Mouse (Mus musculus): Measurements from ENCODE around the gene Gm44511. TPM values are rescaled to one million over a fixed set of nuclear protein-coding genes. Genes with fewer than 3 reads are reported as not detected.
"Not testable (repeated sequence)": the region's sequence is repeated elsewhere in the genome, so short reads cannot be mapped to it uniquely, and the experiment has no call there.

Gm44511 gene
- polyA plus RNA-seq, 1 experiment from 2014 or later = not detected

GRCm38 (mm10) chr6:128804823-128805640, 21.1 kb downstream of the Gm44511 start:
- not testable (repeated sequence) for H3K27me3 ChIP-seq (ENCODE audit: control insufficient read depth, insufficient read depth, low read depth, low read length); H3K36me3 ChIP-seq (ENCODE audit: control insufficient read depth, insufficient read depth, low read length); H3K4me1 ChIP-seq (ENCODE audit: control insufficient read depth, insufficient read depth, low read length); H3K9ac ChIP-seq (ENCODE audit: low read depth, low read length); H3K4me2 ChIP-seq (ENCODE audit: low read length); H3K4me3 ChIP-seq (ENCODE audit: low read depth, low read length); ATAC-seq; H3K9me3 ChIP-seq (replicated peaks; ENCODE audit: control insufficient read depth, low read length, poor library complexity, severe bottlenecking)
- 63% methylated on average over 7 of the region's 7 CpGs for WGBS
- peak overlapping the region; percentile 42; the same call in 1 of the 2 replicates for H3K27ac ChIP-seq (ENCODE audit: low read length)

- Histone ChIP-seq H3K9me3 (replicated peaks; ENCODE audit: control insufficient read depth, low read length, poor library complexity, severe bottlenecking) (no peaks in the 10 kb centered on the region), H3K27me3 (ENCODE audit: control insufficient read depth, insufficient read depth, low read depth, low read length) (no peaks in the 10 kb centered on the region), H3K4me1 (ENCODE audit: control insufficient read depth, insufficient read depth, low read length) (peaks cover 1% of the 10 kb centered on the region; the same call in 1 of the 2 replicates), H3K4me3 (ENCODE audit: low read depth, low read length) (peak overlapping the region; percentile 46), H3K9ac (ENCODE audit: low read depth, low read length) (peak overlapping the region; percentile 65), H3K27ac (ENCODE audit: low read length) (peak overlapping the region; percentile 89), H3K4me2 (ENCODE audit: low read length) (peak overlapping the region; percentile 69), H3K36me3 (ENCODE audit: control insufficient read depth, insufficient read depth, low read length) (no peaks in the 10 kb centered on the region)
- peak; percentile 91 for ATAC-seq
- WGBS = 6% methylated on average over 26 of the region's 26 CpGs
Measured at GRCm38 (mm10) chr6:128802999-128803857, 22.9 kb downstream of the Gm44511 start.

GRCm38 (mm10) chr6:128802557-128802956, 23.6 kb downstream of the Gm44511 start:
- Histone ChIP-seq H3K36me3 (ENCODE audit: control insufficient read depth, insufficient read depth, low read length) (no peaks in the 10 kb centered on the region), H3K4me3 (ENCODE audit: low read depth, low read length) (peak overlapping the region; percentile 46), H3K9me3 (replicated peaks; ENCODE audit: control insufficient read depth, low read length, poor library complexity, severe bottlenecking) (no peaks in the 10 kb centered on the region), H3K27me3 (ENCODE audit: control insufficient read depth, insufficient read depth, low read depth, low read length) (no peaks in the 10 kb centered on the region), H3K4me1 (ENCODE audit: control insufficient read depth, insufficient read depth, low read length) (peaks cover 6% of the 10 kb centered on the region; the same call in 1 of the 2 replicates), H3K4me2 (ENCODE audit: low read length) (peak overlapping the region; percentile 69), H3K9ac (ENCODE audit: low read depth, low read length) (peak overlapping the region; percentile 65), H3K27ac (ENCODE audit: low read length) (peak overlapping the region; percentile 89)
- WGBS = 10% methylated on average over 10 of the region's 10 CpGs
- ATAC-seq = peak; percentile 49

GRCm38 (mm10) chr6:128800696-128801095, 25.4 kb downstream of the Gm44511 start:
- H3K4me3 ChIP-seq (ENCODE audit: low read depth, low read length); H3K9ac ChIP-seq (ENCODE audit: low read depth, low read length); ATAC-seq; H3K36me3 ChIP-seq (ENCODE audit: control insufficient read depth, insufficient read depth, low read length); H3K9me3 ChIP-seq (replicated peaks; ENCODE audit: control insufficient read depth, low read length, poor library complexity, severe bottlenecking); H3K4me1 ChIP-seq (ENCODE audit: control insufficient read depth, insufficient read depth, low read length); H3K27me3 ChIP-seq (ENCODE audit: control insufficient read depth, insufficient read depth, low read depth, low read length): not testable (repeated sequence)
- 74% methylated on average over 5 of the region's 5 CpGs for WGBS
- Histone ChIP-seq H3K4me2 (ENCODE audit: low read length) (peak overlapping the region; percentile 39), H3K27ac (ENCODE audit: low read length) (peak overlapping the region; percentile 66)

- ATAC-seq = no peak
- no peaks in the 10 kb centered on the region for H3K36me3 ChIP-seq (ENCODE audit: control insufficient read depth, insufficient read depth, low read length)
Measured at GRCm38 (mm10) chr6:128799896-128800270, 26.2 kb downstream of the Gm44511 start.

GRCm38 (mm10) chr6:128799144-128799895, 26.8 kb downstream of the Gm44511 start:
- H3K4me1 ChIP-seq (ENCODE audit: control insufficient read depth, insufficient read depth, low read length); H3K9me3 ChIP-seq (replicated peaks; ENCODE audit: control insufficient read depth, low read length, poor library complexity, severe bottlenecking); H3K36me3 ChIP-seq (ENCODE audit: control insufficient read depth, insufficient read depth, low read length); H3K27me3 ChIP-seq (ENCODE audit: control insufficient read depth, insufficient read depth, low read depth, low read length): not testable (repeated sequence)
- Histone ChIP-seq H3K27ac (ENCODE audit: low read length) (peak overlapping the region; percentile 91), H3K4me3 (ENCODE audit: low read depth, low read length) (peak overlapping the region; percentile 56), H3K4me2 (ENCODE audit: low read length) (peak overlapping the region; percentile 45), H3K9ac (ENCODE audit: low read depth, low read length) (peak overlapping the region; percentile 75)
- under 1% methylated on average over 49 of the region's 49 CpGs for WGBS
- peak; percentile 85 for ATAC-seq

More at GRCm38 (mm10) chr6:128799896-128800270, 26.2 kb downstream of the Gm44511 start:
- H3K9ac ChIP-seq (ENCODE audit: low read depth, low read length) = peak overlapping the region; percentile 66
- WGBS = 17% methylated on average over 7 of the region's 7 CpGs
- peak overlapping the region; percentile 45 for H3K4me2 ChIP-seq (ENCODE audit: low read length)
- no peaks in the 10 kb centered on the region for H3K27me3 ChIP-seq (ENCODE audit: control insufficient read depth, insufficient read depth, low read depth, low read length)
- peak overlapping the region; percentile 91 for H3K27ac ChIP-seq (ENCODE audit: low read length)
- H3K9me3 ChIP-seq (replicated peaks; ENCODE audit: control insufficient read depth, low read length, poor library complexity, severe bottlenecking) = no peaks in the 10 kb centered on the region
- peaks cover 6% of the 10 kb centered on the region; the same call in 1 of the 2 replicates for H3K4me1 ChIP-seq (ENCODE audit: control insufficient read depth, insufficient read depth, low read length)
- H3K4me3 ChIP-seq (ENCODE audit: low read depth, low read length) = peak overlapping the region; percentile 56

- H3K4me1 ChIP-seq (ENCODE audit: control insufficient read depth, insufficient read depth, low read length); H3K27me3 ChIP-seq (ENCODE audit: control insufficient read depth, insufficient read depth, low read depth, low read length); H3K9me3 ChIP-seq (replicated peaks; ENCODE audit: control insufficient read depth, low read length, poor library complexity, severe bottlenecking); H3K36me3 ChIP-seq (ENCODE audit: control insufficient read depth, insufficient read depth, low read length): not testable (repeated sequence)
- Histone ChIP-seq H3K4me3 (ENCODE audit: low read depth, low read length) (peak overlapping the region; percentile 56), H3K27ac (ENCODE audit: low read length) (peak overlapping the region; percentile 91), H3K4me2 (ENCODE audit: low read length) (peak overlapping the region; percentile 60), H3K9ac (ENCODE audit: low read depth, low read length) (peak overlapping the region; percentile 75)
- peak; percentile 72 for ATAC-seq
- WGBS = under 1% methylated on average over 20 of the region's 20 CpGs
Measured at GRCm38 (mm10) chr6:128798772-128799143, 27.4 kb downstream of the Gm44511 start.

GRCm38 (mm10) chr6:128797936-128798771, 28.0 kb downstream of the Gm44511 start:
- Histone ChIP-seq H3K27me3 (ENCODE audit: control insufficient read depth, insufficient read depth, low read depth, low read length) (no peaks in the 10 kb centered on the region), H3K4me2 (ENCODE audit: low read length) (peak overlapping the region; percentile 60), H3K9me3 (replicated peaks; ENCODE audit: control insufficient read depth, low read length, poor library complexity, severe bottlenecking) (no peaks in the 10 kb centered on the region), H3K9ac (ENCODE audit: low read depth, low read length) (peak overlapping the region; percentile 54), H3K27ac (ENCODE audit: low read length) (peak overlapping the region; percentile 60), H3K4me3 (ENCODE audit: low read depth, low read length) (peak overlapping the region; percentile 56), H3K4me1 (ENCODE audit: control insufficient read depth, insufficient read depth, low read length) (peaks cover 6% of the 10 kb centered on the region; the same call in 1 of the 2 replicates), H3K36me3 (ENCODE audit: control insufficient read depth, insufficient read depth, low read length) (no peaks in the 10 kb centered on the region)
- no peak for ATAC-seq
- 10% methylated on average over 15 of the region's 15 CpGs for WGBS

All from midbrain, embryonic 16.5 days (tissue).